9 mouse cellular contexts compared by ENCODE assay signal in the genomic region with DNA sequence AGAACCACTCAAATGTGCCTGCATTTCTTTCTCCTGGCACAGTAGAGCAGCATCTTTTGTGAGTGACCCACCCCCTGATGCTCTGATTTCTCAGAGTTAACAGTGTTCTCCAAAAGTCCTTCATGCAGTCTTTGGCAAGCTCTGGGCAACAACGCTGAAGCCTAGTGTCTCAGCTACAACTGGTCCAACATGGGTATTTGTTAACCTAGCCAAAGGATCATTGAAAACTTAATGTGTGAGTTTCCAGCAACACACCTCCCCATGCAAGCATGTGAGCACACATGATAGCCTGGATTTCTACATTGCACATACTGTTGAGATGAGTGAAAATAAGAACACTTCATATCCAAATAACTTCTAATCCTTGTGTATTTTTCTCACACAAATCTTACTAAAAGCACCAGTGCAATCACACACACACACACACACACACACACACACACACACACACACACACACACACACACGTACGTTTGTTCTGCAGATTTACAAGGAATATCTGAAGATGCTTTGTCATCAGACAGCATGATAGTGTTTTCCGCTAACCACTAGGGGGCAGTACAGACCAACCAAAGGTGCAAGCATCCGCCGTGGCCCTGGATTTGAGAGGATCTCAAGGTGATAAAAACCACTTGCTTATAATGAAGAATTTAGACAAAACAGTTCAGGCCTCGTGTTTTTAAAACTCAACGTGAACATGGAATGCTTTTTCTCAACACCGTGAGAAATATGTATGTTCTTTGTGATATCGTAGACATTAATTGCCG. TPM values are rescaled to one million over a fixed set of nuclear protein-coding genes. Genes with fewer than 3 reads are reported as not detected.
DNase-seq lines count a peak whose midpoint lies in the region; ATAC-seq and TF ChIP-seq lines count a peak whose summit lies in the region.
"Had no signal": no experiment of that assay in that cellular context is flagged by ENCODE, and none has a peak within 500 bp of the region (broad histone marks: within the 10 kb centered on the region; RNA-seq: fewer than 3 reads in every experiment).

No protein-coding gene starts in this region.

- H3K36me3 ChIP-seq in MEL (ENCODE audit: control insufficient read depth in 1 of 2, insufficient read depth in 2 of 2, low read length in 2 of 2), result no peaks in the 10 kb centered on the region
- H3K36me3 ChIP-seq in forebrain, embryonic 11.5 days (ENCODE audit: control insufficient read depth, insufficient read depth, low read length), result no peaks in the 10 kb centered on the region

- H3K27me3 ChIP-seq in MEL (ENCODE audit: control insufficient read depth in 1 of 2, insufficient read depth in 2 of 2, low read length in 2 of 2), result no peaks in the 10 kb centered on the region
- H3K27me3 ChIP-seq in forebrain, embryonic 11.5 days (ENCODE audit: control insufficient read depth, insufficient read depth, low read length), result no peaks in the 10 kb centered on the region

- intact Hi-C loops in heart, postnatal 25 days (cut with DNase I), result loop anchor here (1.0 to 10.0 kb wide), 4 partner anchors 131 to 873 kb away; no protein-coding TSS in a partner anchor

- peak; percentile 71 for DNase-seq in MEL (ENCODE audit: low read depth, low spot score)
- DNase-seq in c-Kit-negative CD71-positive TER-119-positive erythroid progenitor cells, embryonic 14.5 days (ENCODE audit: low read depth, low spot score), result peak; percentile 38
- peak; percentile 85 for DNase-seq in forebrain, embryonic 11.5 days (ENCODE audit: low spot score)
- DNase-seq in heart, postnatal 25 days (ENCODE audit: low spot score), result peak; percentile 26
- DNase-seq in layer of hippocampus, adult 8-10 months (ENCODE audit: low spot score in 2 of 2), result peak; percentile 54 to 81
- peak; percentile 91 for DNase-seq in lung, postnatal 10 days
- peak; percentile 91 for DNase-seq in retina, postnatal 1 day
- DNase-seq in urinary bladder, postnatal 14 days (ENCODE audit: low spot score), result peak; percentile 83

- ATAC-seq in forebrain, embryonic 11.5 days (replicated peaks; ENCODE audit: low FRiP score), result peak; percentile 53; the same call in 1 of the 2 replicates

- no peak for TF ChIP-seq POLR2A in MEL (IDR thresholded peaks at IDR 0.05; ENCODE audit: control insufficient read depth in 1 of 2, insufficient read depth in 1 of 2, low read depth in 1 of 2, low read length in 2 of 2, poor library complexity in 1 of 2)

- H3K9me3 ChIP-seq in MEL (replicated peaks; ENCODE audit: insufficient read depth, low read length), result no peaks in the 10 kb centered on the region
- H3K9me3 ChIP-seq in forebrain, embryonic 11.5 days (ENCODE audit: control insufficient read depth, low read length), result no peaks in the 10 kb centered on the region

- peak; percentile 86 for TF ChIP-seq RAD21 in MEL (IDR thresholded peaks at IDR 0.05; ENCODE audit: low read depth, low read length)

- peak; percentile 55 to 77 (median 77) for TF ChIP-seq CTCF in MEL (IDR thresholded peaks at IDR 0.05 in 2 of 3, conservative IDR thresholded peaks at IDR 0.05 in 1 of 3; ENCODE audit: control insufficient read depth in 1 of 3, insufficient read depth in 1 of 3, low read depth in 2 of 3, low read length in 3 of 3, poor library complexity in 1 of 3, severe bottlenecking in 1 of 3)

- no peak overlapping the region for H3K4me3 ChIP-seq in MEL (ENCODE audit: control insufficient read depth in 1 of 2, insufficient read depth in 1 of 2, low read depth in 2 of 2, low read length in 2 of 2)
- H3K4me3 ChIP-seq in forebrain, embryonic 11.5 days (ENCODE audit: low read depth, low read length), result no peak overlapping the region

- no peaks in the 10 kb centered on the region for H3K4me1 ChIP-seq in MEL (ENCODE audit: control insufficient read depth in 1 of 2, insufficient read depth in 2 of 2, low read length in 2 of 2)
- peaks cover 6% of the 10 kb centered on the region; the same call in 1 of the 2 replicates for H3K4me1 ChIP-seq in forebrain, embryonic 11.5 days (replicated peaks; ENCODE audit: control insufficient read depth, insufficient read depth, low read length)

- TF ChIP-seq EP300 in MEL (IDR thresholded peaks at IDR 0.05; ENCODE audit: low read depth in 1 of 2, low read length in 2 of 2), result no peak

- no peak overlapping the region for H3K27ac ChIP-seq in MEL (ENCODE audit: control insufficient read depth, low read depth, low read length)
- no peak overlapping the region for H3K27ac ChIP-seq in forebrain, embryonic 11.5 days (ENCODE audit: low read depth, low read length)
- H3K27ac ChIP-seq: macrophage had no signal

- 23% methylated on average over 11 of the region's 11 CpGs for WGBS in forebrain, embryonic 11.5 days

- H3K79me2 ChIP-seq in MEL (ENCODE audit: control insufficient read depth, insufficient read depth, low read length, poor library complexity), result no peaks in the 10 kb centered on the region

- no peak overlapping the region for H3K4me2 ChIP-seq in forebrain, embryonic 11.5 days (ENCODE audit: low read depth, low read length, severe bottlenecking)

- no peak overlapping the region for H3K9ac ChIP-seq in MEL (ENCODE audit: control insufficient read depth, low read depth, low read length, poor library complexity, severe bottlenecking)
- no peak overlapping the region for H3K9ac ChIP-seq in forebrain, embryonic 11.5 days (ENCODE audit: low read length)

TF ChIP-seq in MEL, 35 proteins besides CTCF, POLR2A, EP300 and RAD21:
- no peak for TF ChIP-seq HCFC1 (IDR thresholded peaks at IDR 0.05; ENCODE audit: low read depth, low read length)
- TF ChIP-seq TCF12 (IDR thresholded peaks at IDR 0.05; ENCODE audit: low read depth, low read length), result no peak
- TF ChIP-seq JUND (IDR thresholded peaks at IDR 0.05; ENCODE audit: low read depth, low read length), result no peak
- peak; percentile 71 for TF ChIP-seq ZC3H11A (IDR thresholded peaks at IDR 0.05; ENCODE audit: low read depth, low read length)
- TF ChIP-seq USF1 (IDR thresholded peaks at IDR 0.05; ENCODE audit: low read depth, low read length), result no peak
- TF ChIP-seq MYB (IDR thresholded peaks at IDR 0.05; ENCODE audit: low read depth, low read length), result no peak
- peak; percentile 74 for TF ChIP-seq SMC3 (IDR thresholded peaks at IDR 0.05; ENCODE audit: low read depth, low read length)
- no peak for TF ChIP-seq TAL1 (IDR thresholded peaks at IDR 0.05; ENCODE audit: low read length)
- TF ChIP-seq MAFK (IDR thresholded peaks at IDR 0.05; ENCODE audit: borderline replicate concordance, low read depth, low read length), result no peak

RNA-seq across cellular contexts. Expression of a gene that starts 56.9 kb away (rescaled TPM):
- total RNA-seq in MEL (2012; rRNA removed), result not detected in 2 replicates
- polyA plus RNA-seq in MEL (2012; ENCODE audit: insufficient read depth in 1 of 2, insufficient read length in 2 of 2, low read depth in 1 of 2, low replicate concordance in 2 of 2, missing spikeins in 1 of 2), result not detected
- 0.69 and 1.1 TPM in 2 replicates for polyA plus RNA-seq in forebrain, embryonic 11.5 days (2014; fragmentation: Nextera tagmentation; extraction: Ambion mirVana)
- not detected for total RNA-seq in heart, postnatal 25 days (2021)
- total RNA-seq in layer of hippocampus, adult 8-10 months (2022), result under 1 TPM in 1 of 4 experiments, not detected in 3; 0.83 TPM
- polyA plus RNA-seq: macrophage had no signal

Comparison
In these comparisons a context has a peak if more than half of its experiments do, and no peak if none do; other contexts are left out.
1. DNase-seq: peak in every context shown above with its lines; median percentile 91 in lung, postnatal 10 days; 91 in retina, postnatal 1 day; 85 in forebrain, embryonic 11.5 days; 83 in urinary bladder, postnatal 14 days; 71 in MEL; 68 in layer of hippocampus, adult 8-10 months; 38 in c-Kit-negative CD71-positive TER-119-positive erythroid progenitor cells, embryonic 14.5 days; 26 in heart, postnatal 25 days.